Mouse (Mus musculus) lung, postnatal 36 days (tissue): Measurements from ENCODE around the gene Catsperz.
A peak's percentile ranks its signal among the peaks of the same experiment; 100 is the strongest.

Experiments
- DNase-seq: peaks from one replicate; pipeline ENCODE4 v3.0.0; 2022; ENCODE audit warnings: mixed read lengths

Gene Catsperz

GRCm38 (mm10) chr19:6925307-6925573 is at the start of gene Catsperz:
Catsperz (minus strand) TSS chr19:6925380.
- DNase-seq: no peak

DNA sequence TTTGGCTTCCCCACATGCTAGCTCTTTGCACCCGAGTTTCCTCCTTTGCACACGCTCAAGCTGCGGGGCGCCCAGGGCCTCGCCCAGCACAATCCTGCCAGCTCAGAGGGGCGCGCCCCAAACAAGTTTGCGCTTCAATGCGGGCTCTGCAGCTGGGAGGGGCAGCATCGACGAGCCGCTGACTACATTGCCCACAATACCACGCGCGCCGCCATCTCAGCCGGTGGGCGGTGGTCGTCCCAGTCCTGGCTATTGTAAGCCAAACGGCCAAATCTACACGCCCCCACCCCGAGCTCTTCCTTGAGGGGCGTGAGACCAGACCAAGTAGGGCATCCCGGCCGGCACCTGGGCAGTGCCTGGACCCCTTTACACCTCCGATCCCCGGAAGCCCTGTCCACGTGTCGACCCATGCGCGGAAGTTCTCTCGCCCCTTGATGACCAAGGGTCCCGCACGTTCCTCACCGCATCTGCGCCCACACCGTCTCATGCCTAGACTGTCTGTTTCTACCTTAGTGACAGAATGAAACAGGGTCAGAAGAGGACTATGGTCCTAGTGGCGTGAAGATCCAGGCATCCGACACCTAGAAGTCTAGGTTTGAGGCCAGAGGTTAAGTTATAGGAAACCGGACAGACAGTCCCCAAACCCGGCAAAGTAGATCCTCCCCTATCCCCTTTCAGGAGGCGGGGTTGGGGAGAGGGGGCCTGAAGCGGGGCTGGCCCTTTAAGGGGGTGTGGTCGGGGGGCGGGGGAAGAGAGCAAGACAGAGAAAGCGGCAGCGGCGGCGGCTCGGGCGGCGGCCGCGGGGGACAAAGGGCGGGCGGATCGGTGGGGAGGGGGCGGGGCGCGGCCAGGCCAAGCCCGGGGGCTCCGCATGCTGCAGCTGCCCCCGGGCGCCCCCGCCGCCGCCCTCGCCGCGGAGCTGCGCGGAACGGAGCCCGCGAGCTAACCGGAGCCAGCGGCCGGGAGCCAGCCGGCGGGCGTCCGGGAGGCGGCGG is 49.3 kb upstream of the Catsperz start, which contains the start of gene Ppp1r14b:
Gene Ppp1r14b (plus strand): TSS at position 758 of the 995 bp plus-strand sequence.
- DNase-seq: peak; percentile 87

DNA sequence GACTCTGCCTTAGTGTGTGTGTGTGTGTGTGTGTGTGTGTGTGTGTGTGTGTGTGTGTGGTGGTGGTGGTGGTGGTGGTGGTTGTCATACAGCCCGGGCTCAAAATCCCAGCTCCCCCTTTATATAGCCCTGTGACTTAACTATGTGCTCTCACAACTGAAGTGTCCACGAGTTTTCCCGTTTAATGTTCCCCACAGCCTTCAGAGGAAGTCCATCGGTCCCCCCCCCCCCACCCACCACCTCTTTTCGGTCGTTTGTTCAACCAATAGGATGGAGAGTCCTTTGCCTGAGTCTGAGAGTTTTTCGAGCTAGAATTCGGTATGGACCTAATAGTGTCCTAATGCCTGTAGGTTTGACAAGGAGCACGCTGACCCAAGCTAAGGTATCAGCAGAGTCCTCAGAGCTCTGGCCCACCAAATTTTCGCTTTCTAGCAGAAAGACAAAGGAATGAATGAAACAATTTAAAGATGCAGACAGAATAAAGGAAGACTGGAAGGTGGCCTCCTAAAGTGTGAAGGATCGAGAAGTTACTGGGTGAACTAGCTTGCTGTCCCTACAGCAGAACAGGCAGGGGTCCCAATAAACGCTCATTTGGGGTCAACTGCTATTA is 48.5 kb upstream of the Catsperz start:
- DNase-seq: no peak

DNA sequence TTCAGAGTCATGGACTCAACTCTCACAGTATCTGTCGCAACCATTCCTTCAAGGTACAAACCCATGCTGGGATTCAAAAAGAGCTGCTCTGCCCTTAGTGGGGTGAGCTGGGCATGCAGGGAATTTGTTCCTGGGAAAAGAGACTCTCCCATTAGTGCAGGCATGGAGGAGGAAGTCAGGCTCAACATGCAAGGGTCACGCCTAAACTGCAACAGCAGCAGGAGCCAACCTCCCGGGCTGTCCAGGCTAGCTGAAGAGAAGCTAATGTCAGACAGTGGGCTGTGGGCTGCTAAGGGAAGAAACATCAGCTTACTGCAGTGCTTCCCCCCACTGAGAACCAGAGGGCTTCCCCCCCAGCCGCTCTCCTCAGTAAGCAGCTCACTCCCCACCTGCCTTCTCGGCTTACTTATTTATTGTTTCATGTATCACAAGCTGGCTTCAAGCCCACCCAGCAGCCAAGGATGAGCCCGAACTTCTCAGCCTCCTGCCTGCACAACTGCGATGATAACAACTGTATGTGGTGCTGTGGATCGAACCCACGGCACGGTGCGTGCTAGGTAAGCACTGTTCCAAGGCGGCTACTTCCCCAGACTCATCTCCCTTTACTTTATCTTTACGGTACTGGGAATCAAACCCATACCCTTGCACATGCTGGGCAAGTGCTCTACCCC is 47.2 kb upstream of the Catsperz start:
- DNase-seq: no peak

DNA sequence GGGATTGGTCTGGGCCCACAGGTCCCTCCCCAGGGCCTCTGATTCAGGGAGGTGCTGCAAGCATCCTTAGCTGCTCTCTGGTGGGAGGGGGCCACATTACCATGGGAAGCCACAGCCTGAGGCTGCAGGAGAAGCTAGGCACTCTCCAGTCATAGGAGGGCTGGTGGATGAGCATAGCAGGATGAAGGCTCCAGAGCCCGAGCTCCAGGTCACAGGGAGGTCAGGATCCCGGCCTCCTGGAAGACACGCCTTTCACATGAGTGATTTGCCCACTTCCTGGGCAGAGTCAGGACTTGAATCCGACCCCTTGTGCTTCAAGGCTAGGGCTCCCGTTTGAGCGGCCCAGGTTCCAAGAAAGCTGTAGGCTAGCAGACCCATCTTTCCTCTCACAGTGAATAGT is 46.5 kb upstream of the Catsperz start:
- no peak for DNase-seq

DNA sequence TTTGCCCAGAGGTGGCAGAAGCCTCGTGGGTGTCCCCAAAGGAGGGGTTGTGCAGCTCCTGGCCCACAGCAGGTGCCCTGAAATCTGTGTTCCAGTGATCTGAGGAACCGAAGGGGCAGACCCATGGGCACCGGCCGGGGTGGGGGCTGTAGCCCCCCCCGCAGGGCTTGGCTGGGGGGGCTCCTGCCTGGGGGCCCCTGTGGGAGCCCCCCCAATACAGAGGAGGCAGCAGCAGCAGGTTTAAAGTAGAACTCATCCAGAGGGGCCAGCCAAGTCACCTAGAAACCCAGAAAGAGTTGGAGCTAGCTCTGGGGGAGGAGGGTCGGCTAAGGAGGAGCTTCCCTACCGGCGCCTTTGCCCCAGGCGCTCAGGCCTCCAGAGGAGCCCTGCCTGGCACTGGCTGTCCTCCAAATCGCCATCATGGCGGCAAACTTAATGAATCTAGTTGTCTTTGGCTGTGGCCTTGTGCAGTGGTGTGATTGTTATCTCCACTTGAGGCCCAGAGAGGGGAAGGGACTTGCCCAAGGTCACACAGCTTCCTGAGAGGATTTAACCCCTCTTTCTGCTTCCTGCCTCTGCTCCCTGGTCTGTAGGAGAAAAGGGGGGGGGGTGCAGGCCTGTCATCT is 45.4 kb upstream of the Catsperz start:
- DNase-seq: no peak

DNA sequence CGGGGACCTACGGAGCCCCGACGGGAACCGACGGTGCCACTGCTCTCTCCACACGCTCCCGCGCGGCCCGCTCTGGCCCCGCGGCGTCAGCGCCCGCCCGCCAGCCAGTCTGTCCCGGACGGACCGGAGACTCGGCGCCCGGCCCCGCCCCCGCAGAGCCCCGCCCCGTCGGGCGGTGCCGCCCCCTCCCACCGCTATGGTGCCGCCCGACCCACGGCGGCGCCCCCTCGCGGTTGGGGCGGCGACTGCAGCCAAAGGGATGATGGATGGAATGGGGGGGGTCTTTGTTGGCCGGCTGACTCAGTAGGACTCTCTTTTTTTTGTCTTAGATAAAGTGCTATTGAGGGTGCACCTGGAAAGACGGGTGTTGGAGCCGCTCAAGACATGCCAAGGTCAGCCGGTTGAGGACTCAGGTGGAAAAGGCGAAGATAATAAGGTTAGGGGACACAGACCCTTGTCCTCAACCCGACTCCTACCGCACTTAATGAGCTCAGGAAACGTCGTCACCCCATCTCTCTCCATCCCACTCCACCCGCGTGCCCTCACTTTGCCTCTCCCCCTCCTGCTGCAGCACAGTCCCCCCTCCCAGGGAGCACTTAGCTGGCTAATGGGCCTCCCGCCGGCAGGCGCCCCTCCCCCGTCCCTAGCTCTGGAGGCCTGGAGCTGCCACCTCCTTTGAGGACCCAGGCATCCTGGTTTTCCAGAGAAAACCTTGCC is 44.6 kb upstream of the Catsperz start:
- peak; percentile 75 for DNase-seq

DNA sequence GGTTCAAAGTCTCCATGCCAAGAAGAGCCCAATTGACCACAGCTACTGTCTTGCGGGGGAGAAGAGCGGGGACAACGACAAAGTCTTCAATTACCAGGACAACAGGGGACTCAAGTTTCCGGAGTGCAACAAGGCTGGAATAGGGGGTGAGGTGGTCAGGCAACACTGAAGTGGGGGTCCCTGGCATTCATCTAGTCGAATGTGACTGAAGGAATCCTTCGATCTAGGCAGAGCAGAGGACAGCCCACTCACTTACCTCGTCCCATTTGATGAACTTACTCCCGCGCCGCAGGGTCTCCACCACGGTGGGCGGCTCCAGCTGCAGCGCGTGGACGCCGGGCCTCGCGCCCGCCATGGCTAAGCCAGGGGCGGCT is 44.1 kb upstream of the Catsperz start:
- DNase-seq: no peak

DNA sequence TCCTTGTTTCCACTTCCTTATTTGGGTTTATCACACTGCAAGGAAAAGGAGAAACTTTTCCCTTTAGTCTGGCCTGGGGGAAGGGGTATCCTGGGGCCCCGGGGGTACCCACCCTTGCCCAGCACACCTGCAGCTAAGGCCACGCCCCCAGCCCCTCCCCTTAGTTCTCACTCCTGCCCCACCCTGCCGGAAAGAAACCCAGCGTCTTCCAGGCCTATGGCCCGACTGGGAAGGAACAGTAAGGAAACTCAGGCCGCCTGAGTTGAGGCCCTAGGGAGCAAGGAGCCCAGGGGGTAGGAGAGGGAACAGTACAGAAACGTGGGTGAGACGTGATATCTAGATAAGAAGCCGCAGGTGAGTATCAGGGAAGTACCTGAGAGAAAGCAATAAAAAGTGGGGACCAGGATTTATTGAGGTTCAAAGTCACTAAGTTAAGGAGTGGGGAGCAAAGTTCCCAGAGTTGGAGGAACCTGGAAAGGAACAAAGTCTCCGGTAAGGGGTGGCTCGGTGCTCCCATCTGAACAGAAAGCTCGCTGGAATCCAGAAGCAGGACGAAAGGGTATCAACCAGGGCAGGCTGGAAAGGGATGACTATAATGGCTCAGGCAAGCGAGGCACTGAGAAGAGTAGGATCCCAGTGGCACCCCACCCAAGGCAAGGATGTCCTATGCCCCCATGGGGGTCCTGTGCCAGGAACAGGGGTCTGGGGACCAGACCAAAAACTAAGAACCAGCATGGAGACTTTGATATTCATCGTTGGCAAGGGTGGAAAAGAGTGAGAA is 43.5 kb upstream of the Catsperz start:
- peak; percentile 76 for DNase-seq

DNA sequence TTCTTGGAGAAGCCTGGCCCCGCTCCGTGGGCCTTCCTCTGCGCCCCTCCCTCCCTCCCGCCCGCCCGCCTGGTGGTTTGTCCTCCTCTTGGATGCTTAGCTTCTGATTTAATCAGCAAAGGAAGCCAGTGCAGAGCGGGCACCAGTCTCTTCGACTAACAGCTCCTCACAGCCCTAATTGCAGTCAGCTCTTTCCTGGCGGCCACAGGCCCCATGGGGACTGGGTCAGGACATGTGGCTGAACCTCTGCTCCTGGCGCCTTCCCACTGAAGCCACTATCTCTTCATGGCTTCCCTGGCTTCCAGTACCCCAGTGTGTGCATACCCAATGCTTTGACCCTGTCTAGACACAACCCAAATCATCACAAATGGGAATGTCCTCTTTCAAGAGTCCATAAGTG is 31.3 kb upstream of the Catsperz start:
- DNase-seq: no peak

- DNase-seq: no peak
These were observed 30.2 kb upstream of the Catsperz start for GRCm38 (mm10) chr19:6955424-6955823.

DNA sequence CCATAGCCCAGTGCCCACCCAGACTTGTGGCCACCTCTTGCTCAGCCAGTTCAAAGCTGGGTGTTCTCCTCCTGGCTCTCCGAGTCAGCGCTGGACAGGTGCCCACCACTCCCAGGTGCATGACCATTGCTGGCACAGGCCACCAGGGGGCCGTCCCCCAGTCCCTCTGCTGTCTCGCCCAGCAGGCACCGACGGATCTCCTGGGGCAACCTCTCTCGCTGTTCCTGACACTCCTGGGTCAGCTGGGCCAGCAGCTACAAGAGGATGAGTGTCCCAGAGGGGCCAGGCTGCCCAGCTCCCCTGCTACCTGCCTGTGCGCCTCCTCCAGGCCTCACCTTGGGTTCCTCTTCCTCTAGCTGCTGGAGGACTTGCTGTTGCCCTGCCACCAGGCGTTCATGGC is 28.9 kb upstream of the Catsperz start:
- DNase-seq: peak; percentile 77

DNA sequence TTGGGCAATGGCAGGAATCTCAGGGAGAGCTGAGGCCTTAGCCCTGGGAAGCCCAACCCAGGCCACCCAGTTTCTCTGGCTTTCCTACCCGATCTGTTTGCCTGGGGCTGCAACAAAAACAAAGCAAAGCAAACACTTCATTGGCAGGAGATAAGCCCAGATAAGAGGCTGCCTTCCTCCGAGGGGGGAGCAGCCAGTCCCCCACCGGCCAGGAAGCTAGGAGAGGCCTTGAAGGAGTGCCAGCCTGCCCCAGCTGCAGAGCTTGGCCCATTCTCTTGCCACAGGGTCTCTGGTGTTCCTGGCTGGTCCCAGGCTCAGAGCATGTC is 27.5 kb upstream of the Catsperz start:
- peak; percentile 91 for DNase-seq

- DNase-seq: peak; percentile 84
These were observed 27.0 kb upstream of the Catsperz start for GRCm38 (mm10) chr19:6951994-6952711.

GRCm38 (mm10) chr19:6951381-6951968 is 26.3 kb upstream of the Catsperz start:
- peak; percentile 98 for DNase-seq

DNA sequence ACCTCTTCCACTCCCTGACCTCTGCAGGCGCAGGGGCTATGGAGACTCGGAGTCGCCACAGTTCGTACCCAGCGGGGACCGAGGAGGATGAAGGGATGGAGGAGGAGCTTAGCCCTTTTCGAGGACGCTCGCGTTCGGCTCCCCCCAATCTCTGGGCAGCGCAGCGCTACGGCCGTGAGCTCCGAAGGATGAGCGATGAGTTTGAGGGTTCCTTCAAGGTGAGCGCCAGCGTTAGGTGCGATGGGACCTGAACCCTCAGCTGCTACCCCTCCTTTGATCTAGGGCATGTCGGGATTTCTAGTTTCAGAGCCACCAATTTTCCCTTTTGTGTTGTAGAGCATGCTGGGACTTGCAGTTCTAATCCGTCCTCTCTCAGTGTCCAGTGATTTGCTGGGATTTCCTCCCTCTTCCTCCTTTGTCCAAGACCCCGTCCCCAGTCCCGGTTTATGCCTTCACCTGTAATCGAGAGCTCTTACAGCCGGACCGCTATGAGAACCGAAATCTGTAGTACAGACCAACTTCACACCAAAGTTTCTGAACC is 25.5 kb upstream of the Catsperz start:
- DNase-seq: peak; percentile 56

GRCm38 (mm10) chr19:6949951-6950350 is 24.8 kb upstream of the Catsperz start:
- DNase-seq: no peak

- no peak for DNase-seq
These were observed 24.4 kb upstream of the Catsperz start for GRCm38 (mm10) chr19:6949532-6949931.

GRCm38 (mm10) chr19:6948186-6948585 is 23.0 kb upstream of the Catsperz start:
- DNase-seq: no peak

DNA sequence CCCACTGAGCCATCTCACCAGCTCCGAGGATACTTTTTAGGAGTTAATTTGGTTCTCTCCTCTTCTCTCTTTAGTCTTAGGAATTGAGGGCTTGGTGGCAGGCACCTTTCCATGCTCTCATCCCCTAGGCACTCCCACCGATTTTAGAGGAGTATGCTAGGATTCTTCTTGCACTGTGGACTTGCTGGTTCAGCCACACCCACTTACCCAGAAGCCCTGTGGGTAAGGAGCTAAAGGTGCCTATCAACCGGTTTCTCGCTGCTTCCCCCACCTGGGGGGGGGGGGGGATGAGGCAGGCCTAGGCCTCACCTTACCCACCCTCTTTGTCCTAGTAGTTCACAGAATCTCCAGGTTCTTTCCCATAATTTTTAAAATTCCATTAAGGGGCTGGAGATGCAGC is 22.6 kb upstream of the Catsperz start:
- DNase-seq: no peak

- DNase-seq: no peak
These were observed 18.5 kb upstream of the Catsperz start for GRCm38 (mm10) chr19:6943709-6944108.
